Mouse (Mus musculus): ENCODE measurements around the gene Cog6. TPM values are rescaled to one million over a fixed set of nuclear protein-coding genes. Genes with fewer than 3 reads are reported as not detected.

Cog6 gene
- total RNA-seq, 2 experiments from 2014 or later = 37.5 to 41.3 TPM

GRCm38 (mm10) chr3:52964206-52964605 is 52.8 kb downstream of the Cog6 start:
- no peak for DNase-seq (ENCODE audit: low spot score in 2 of 2)

GRCm38 (mm10) chr3:52963441-52963840 is 53.6 kb downstream of the Cog6 start:
- no peak for DNase-seq (ENCODE audit: low spot score in 2 of 2)

- DNase-seq (ENCODE audit: low spot score in 2 of 2) = no peak
Measured at GRCm38 (mm10) chr3:52962391-52962790, 54.6 kb downstream of the Cog6 start.

GRCm38 (mm10) chr3:52961661-52962060 is 55.4 kb downstream of the Cog6 start:
- no peak for DNase-seq (ENCODE audit: low spot score in 2 of 2)

- no peak for DNase-seq (ENCODE audit: low spot score in 2 of 2)
Measured at GRCm38 (mm10) chr3:52960951-52961350, 56.1 kb downstream of the Cog6 start.

GRCm38 (mm10) chr3:52958444-52959120 is 58.5 kb downstream of the Cog6 start:
- no peak for DNase-seq (ENCODE audit: low spot score in 2 of 2)

- no peak for DNase-seq (ENCODE audit: low spot score in 2 of 2)
Measured at GRCm38 (mm10) chr3:52957861-52958260, 59.2 kb downstream of the Cog6 start.

- no peak for DNase-seq (ENCODE audit: low spot score in 2 of 2)
Measured at GRCm38 (mm10) chr3:52956236-52956635, 60.8 kb downstream of the Cog6 start.

- no peak for DNase-seq (ENCODE audit: low spot score in 2 of 2)
Measured at GRCm38 (mm10) chr3:52955481-52956019, 61.5 kb downstream of the Cog6 start.

GRCm38 (mm10) chr3:52954656-52955055 is 62.4 kb downstream of the Cog6 start:
- no peak for DNase-seq (ENCODE audit: low spot score in 2 of 2)

- no peak for DNase-seq (ENCODE audit: low spot score in 2 of 2)
Measured at GRCm38 (mm10) chr3:52953831-52954230, 63.2 kb downstream of the Cog6 start.

- no peak for DNase-seq (ENCODE audit: low spot score in 2 of 2)
Measured at GRCm38 (mm10) chr3:52948824-52949223, 68.2 kb downstream of the Cog6 start.

- DNase-seq (ENCODE audit: low spot score in 2 of 2) = no peak
Measured at GRCm38 (mm10) chr3:52947444-52947843, 69.6 kb downstream of the Cog6 start.

GRCm38 (mm10) chr3:52940832-52941468 is 76.1 kb downstream of the Cog6 start:
- peak in 1 of 2 experiments; percentile 32 for DNase-seq (ENCODE audit: low spot score in 2 of 2)

GRCm38 (mm10) chr3:52938398-52938797 is 78.6 kb downstream of the Cog6 start:
- no peak for DNase-seq (ENCODE audit: low spot score in 2 of 2)

- no peak for DNase-seq (ENCODE audit: low spot score in 2 of 2)
Measured at GRCm38 (mm10) chr3:52937739-52938306, 79.2 kb downstream of the Cog6 start.

- no peak for DNase-seq (ENCODE audit: low spot score in 2 of 2)
Measured at GRCm38 (mm10) chr3:52931956-52932355, 85.1 kb downstream of the Cog6 start.

Other genes starting within 250 kb of the Cog6 start
- 10 to 100 TPM; 19.9 to 23.4 TPM for gene Lhfp, start 24.3 kb upstream of the Cog6 start, total RNA-seq (2021)